Mouse (Mus musculus): ENCODE measurements at regions not wholly inside any gene's neighbourhood (a gene's known extent, or its start where the extent isn't known, plus 50 kb on each side); places are given as distances from the start of the nearest gene placed in this dataset.

GRCm38 (mm10) chr5:118984797-118985408 is 424.4 kb downstream of the Med13l start:
- TF ChIP-seq POLR2A (IDR thresholded peaks at IDR 0.05; ENCODE audit: insufficient read length, low read depth), result no peak
- no peak for TF ChIP-seq USF1 (IDR thresholded peaks at IDR 0.05; ENCODE audit: low read depth)
- TF ChIP-seq POLR2AphosphoS2 (IDR thresholded peaks at IDR 0.05; ENCODE audit: insufficient read length, low read depth), result no peak
- no peak for TF ChIP-seq REST (IDR thresholded peaks at IDR 0.05; ENCODE audit: insufficient read depth, insufficient read length)
